Mouse (Mus musculus): ENCODE measurements around the gene Ptn. TPM values are rescaled to one million over a fixed set of nuclear protein-coding genes. Genes with fewer than 3 reads are reported as not detected.

Gene Ptn
- polyA plus RNA-seq, 1 experiment = 0.75 TPM

- no peak overlapping the region for H3K9ac ChIP-seq (ENCODE audit: low read depth, poor library complexity, severe bottlenecking)
- TF ChIP-seq CTCF (IDR thresholded peaks at IDR 0.05; ENCODE audit: low read depth, low read length) = no peak
- no peak for TF ChIP-seq POLR2A (IDR thresholded peaks at IDR 0.05; ENCODE audit: insufficient read depth, low read length)
- TF ChIP-seq EP300 (IDR thresholded peaks at IDR 0.05; ENCODE audit: insufficient read depth, low read depth, low read length) = no peak
- H3K4me1 ChIP-seq (ENCODE audit: control insufficient read depth, insufficient read depth, low read length) = no peaks in the 10 kb centered on the region
- no peaks in the 10 kb centered on the region for H3K27me3 ChIP-seq (ENCODE audit: control insufficient read depth, insufficient read depth, low read length, poor library complexity, severe bottlenecking)
- H3K27ac ChIP-seq (ENCODE audit: insufficient read depth, low read length) = no peak overlapping the region
- no peaks in the 10 kb centered on the region for H3K36me3 ChIP-seq (ENCODE audit: control insufficient read depth, insufficient read depth, low read length, poor library complexity, severe bottlenecking)
- H3K4me3 ChIP-seq (ENCODE audit: low read depth, low read length) = no peak overlapping the region
- no peaks in the 10 kb centered on the region for H3K9me3 ChIP-seq (replicated peaks; ENCODE audit: control insufficient read depth, insufficient read depth, low read length, poor library complexity, severe bottlenecking)
Measured at GRCm38 (mm10) chr6:36819019-36819783, 9.2 kb upstream of the Ptn start.

GRCm38 (mm10) chr6:36818281-36819018 lies 8.4 kb upstream of the Ptn start:
- Histone ChIP-seq H3K4me3 (ENCODE audit: low read depth, low read length) (no peak overlapping the region), H3K4me1 (ENCODE audit: control insufficient read depth, insufficient read depth, low read length) (no peaks in the 10 kb centered on the region), H3K27me3 (ENCODE audit: control insufficient read depth, insufficient read depth, low read length, poor library complexity, severe bottlenecking) (no peaks in the 10 kb centered on the region), H3K27ac (ENCODE audit: insufficient read depth, low read length) (no peak overlapping the region), H3K9ac (ENCODE audit: low read depth, poor library complexity, severe bottlenecking) (no peak overlapping the region), H3K36me3 (ENCODE audit: control insufficient read depth, insufficient read depth, low read length, poor library complexity, severe bottlenecking) (no peaks in the 10 kb centered on the region), H3K9me3 (replicated peaks; ENCODE audit: control insufficient read depth, insufficient read depth, low read length, poor library complexity, severe bottlenecking) (no peaks in the 10 kb centered on the region)
- TF ChIP-seq POLR2A (IDR thresholded peaks at IDR 0.05; ENCODE audit: insufficient read depth, low read length) (no peak), EP300 (IDR thresholded peaks at IDR 0.05; ENCODE audit: insufficient read depth, low read depth, low read length) (no peak), CTCF (IDR thresholded peaks at IDR 0.05; ENCODE audit: low read depth, low read length) (no peak)

GRCm38 (mm10) chr6:36816666-36817065 lies 6.6 kb upstream of the Ptn start:
- no peaks in the 10 kb centered on the region for H3K4me1 ChIP-seq (ENCODE audit: control insufficient read depth, insufficient read depth, low read length)
- H3K4me3 ChIP-seq (ENCODE audit: low read depth, low read length) = no peak overlapping the region
- H3K27ac ChIP-seq (ENCODE audit: insufficient read depth, low read length) = no peak overlapping the region
- no peaks in the 10 kb centered on the region for H3K27me3 ChIP-seq (ENCODE audit: control insufficient read depth, insufficient read depth, low read length, poor library complexity, severe bottlenecking)
- no peak for TF ChIP-seq CTCF (IDR thresholded peaks at IDR 0.05; ENCODE audit: low read depth, low read length)
- no peak for TF ChIP-seq EP300 (IDR thresholded peaks at IDR 0.05; ENCODE audit: insufficient read depth, low read depth, low read length)
- TF ChIP-seq POLR2A (IDR thresholded peaks at IDR 0.05; ENCODE audit: insufficient read depth, low read length) = no peak
- no peak overlapping the region for H3K9ac ChIP-seq (ENCODE audit: low read depth, poor library complexity, severe bottlenecking)
- H3K36me3 ChIP-seq (ENCODE audit: control insufficient read depth, insufficient read depth, low read length, poor library complexity, severe bottlenecking) = no peaks in the 10 kb centered on the region
- H3K9me3 ChIP-seq (replicated peaks; ENCODE audit: control insufficient read depth, insufficient read depth, low read length, poor library complexity, severe bottlenecking) = no peaks in the 10 kb centered on the region

GRCm38 (mm10) chr6:36815992-36816391 lies 6.0 kb upstream of the Ptn start:
- no peak overlapping the region for H3K9ac ChIP-seq (ENCODE audit: low read depth, poor library complexity, severe bottlenecking)
- no peaks in the 10 kb centered on the region for H3K4me1 ChIP-seq (ENCODE audit: control insufficient read depth, insufficient read depth, low read length)
- no peaks in the 10 kb centered on the region for H3K9me3 ChIP-seq (replicated peaks; ENCODE audit: control insufficient read depth, insufficient read depth, low read length, poor library complexity, severe bottlenecking)
- TF ChIP-seq CTCF (IDR thresholded peaks at IDR 0.05; ENCODE audit: low read depth, low read length) (no peak), POLR2A (IDR thresholded peaks at IDR 0.05; ENCODE audit: insufficient read depth, low read length) (no peak)
- H3K27me3 ChIP-seq (ENCODE audit: control insufficient read depth, insufficient read depth, low read length, poor library complexity, severe bottlenecking) = no peaks in the 10 kb centered on the region; the same call in 1 of the 2 replicates
- H3K4me3 ChIP-seq (ENCODE audit: low read depth, low read length) = no peak overlapping the region
- no peak overlapping the region for H3K27ac ChIP-seq (ENCODE audit: insufficient read depth, low read length)
- H3K36me3 ChIP-seq (ENCODE audit: control insufficient read depth, insufficient read depth, low read length, poor library complexity, severe bottlenecking) = no peaks in the 10 kb centered on the region

- Histone ChIP-seq H3K27me3 (ENCODE audit: control insufficient read depth, insufficient read depth, low read length, poor library complexity, severe bottlenecking) (no peaks in the 10 kb centered on the region; the same call in 1 of the 2 replicates), H3K9me3 (replicated peaks; ENCODE audit: control insufficient read depth, insufficient read depth, low read length, poor library complexity, severe bottlenecking) (no peaks in the 10 kb centered on the region), H3K36me3 (ENCODE audit: control insufficient read depth, insufficient read depth, low read length, poor library complexity, severe bottlenecking) (no peaks in the 10 kb centered on the region), H3K27ac (ENCODE audit: insufficient read depth, low read length) (no peak overlapping the region), H3K9ac (ENCODE audit: low read depth, poor library complexity, severe bottlenecking) (no peak overlapping the region), H3K4me3 (ENCODE audit: low read depth, low read length) (no peak overlapping the region), H3K4me1 (ENCODE audit: control insufficient read depth, insufficient read depth, low read length) (no peaks in the 10 kb centered on the region)
- no peak for TF ChIP-seq POLR2A (IDR thresholded peaks at IDR 0.05; ENCODE audit: insufficient read depth, low read length)
- TF ChIP-seq EP300 (IDR thresholded peaks at IDR 0.05; ENCODE audit: insufficient read depth, low read depth, low read length) = no peak
- TF ChIP-seq CTCF (IDR thresholded peaks at IDR 0.05; ENCODE audit: low read depth, low read length) = no peak
Measured at GRCm38 (mm10) chr6:36812666-36813515, 2.9 kb upstream of the Ptn start.
